Mouse (Mus musculus) bone marrow, adult 2 months (tissue): ENCODE results near the gene Rnf157. TPM values are rescaled to one million over a fixed set of nuclear protein-coding genes. Genes with fewer than 3 reads are reported as not detected.
"Not testable (repeated sequence)": the region's sequence is repeated elsewhere in the genome, so short reads cannot be mapped to it uniquely, and the experiment has no call there.

ENCODE experiments used
- H3K27ac ChIP-seq: fragments of 200-500 bp; 2 replicates; pipeline ENCODE4 v1.5.1; 2012; ENCODE audit warnings: low read depth, mild to moderate bottlenecking, control low read depth, inconsistent platforms, low read length; ENCODE audit not compliant: control insufficient read depth, poor library complexity, insufficient read depth
- H3K4me1 ChIP-seq: fragments of 200-500 bp; 2 replicates; pipeline ENCODE4 v1.6.1; 2011; ENCODE audit warnings: low read length; ENCODE audit not compliant: control insufficient read depth, insufficient read depth
- H3K4me3 ChIP-seq: fragments of 200-500 bp; replicated peaks from 2 replicates; pipeline ENCODE3; 2011; ENCODE audit warnings: mild to moderate bottlenecking, low read depth, low read length, control low read depth; ENCODE audit not compliant: control insufficient read depth
- CTCF ChIP-seq: fragments of 200-500 bp; IDR thresholded peaks from 2 replicates; pipeline ENCODE4 v1.5.1; 2011; ENCODE audit warnings: low read length, control low read depth; ENCODE audit not compliant: control insufficient read depth, insufficient read depth
- POLR2A ChIP-seq: fragments of 200-500 bp; IDR thresholded peaks from 2 replicates; pipeline ENCODE4 v1.6.1; 2011; ENCODE audit warnings: low read depth, mild to moderate bottlenecking, control low read depth, low read length, borderline replicate concordance; ENCODE audit not compliant: control insufficient read depth
- WGBS: fragments of 180-500 bp; shearing (Covaris S2); methylation state at CpG from one replicate; pipeline ENCODE4 v1.1.7; 2018; 5-methylcytosine and 5-hydroxymethylcytosine counted together
- polyA plus RNA-seq: library from polyadenylated mRNA; stranded (reverse); fragments of >200 nt; gene quantifications from 2 replicates; pipeline ENCODE4 v1.2.4, GENCODE M21; 2011; ENCODE audit warnings: low replicate concordance; ENCODE audit not compliant: missing spikeins, insufficient read depth, insufficient read length

The Rnf157 gene
- polyA plus RNA-seq, 1 experiment: 14.2 TPM

DNA sequence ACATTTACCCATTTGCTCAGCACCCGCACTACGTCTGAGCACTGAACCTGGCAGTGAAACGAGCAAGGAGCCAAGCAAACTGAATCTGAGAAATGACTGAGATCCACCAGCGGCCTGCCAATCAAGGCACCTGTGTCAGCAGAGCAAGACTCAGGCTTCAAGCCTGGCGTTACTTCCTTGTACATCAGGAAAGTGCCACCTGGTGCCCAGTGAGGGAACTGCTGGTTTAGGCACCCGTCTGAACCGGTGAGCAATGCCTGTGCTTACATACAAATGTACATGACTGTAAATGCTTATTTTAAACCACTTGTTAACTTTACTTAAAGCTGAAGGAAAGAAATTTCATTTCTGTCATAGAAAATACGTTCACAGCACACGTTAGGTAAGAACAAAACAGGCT lies 44.7 kb downstream of the Rnf157 start:
- TF ChIP-seq POLR2A (no peak), CTCF (peak; percentile 90)

GRCm38 (mm10) chr11:116366647-116367046 lies 46.2 kb downstream of the Rnf157 start:
- 86% methylated on average over 1 of the region's 1 CpGs for WGBS
- no peak overlapping the region for H3K4me3 ChIP-seq
- peaks cover 5% of the 10 kb centered on the region for H3K4me1 ChIP-seq
- H3K27ac ChIP-seq: no peak overlapping the region
- no peak for TF ChIP-seq CTCF
- no peak for TF ChIP-seq POLR2A

More for the DNA sequence above, 44.7 kb downstream of the Rnf157 start:
- 36% methylated on average over 9 of the region's 9 CpGs for WGBS
- Histone ChIP-seq H3K27ac (no peak overlapping the region), H3K4me1 (peaks cover 5% of the 10 kb centered on the region), H3K4me3 (no peak overlapping the region)

- H3K4me3 ChIP-seq: no peak overlapping the region
- H3K4me1 ChIP-seq: peaks cover 5% of the 10 kb centered on the region
- TF ChIP-seq CTCF (no peak), POLR2A (no peak)
- 58% methylated on average over 2 of the region's 2 CpGs for WGBS
- H3K27ac ChIP-seq: no peak overlapping the region
These were observed 46.7 kb downstream of the Rnf157 start for GRCm38 (mm10) chr11:116366124-116366523.

GRCm38 (mm10) chr11:116365432-116365831 lies 47.4 kb downstream of the Rnf157 start:
- TF ChIP-seq POLR2A: no peak
- no peak for TF ChIP-seq CTCF
- WGBS: 90% methylated on average over 13 of the region's 13 CpGs
- H3K4me1 ChIP-seq: peaks cover 5% of the 10 kb centered on the region
- H3K27ac ChIP-seq: no peak overlapping the region
- H3K4me3 ChIP-seq: no peak overlapping the region

GRCm38 (mm10) chr11:116362015-116362414 lies 50.8 kb downstream of the Rnf157 start:
- Histone ChIP-seq H3K27ac (no peak overlapping the region), H3K4me3 (no peak overlapping the region), H3K4me1 (peaks cover 1% of the 10 kb centered on the region; the same call in 1 of the 2 replicates)
- 75% methylated on average over 11 of the region's 11 CpGs for WGBS
- TF ChIP-seq POLR2A (no peak), CTCF (no peak)

- WGBS: 92% methylated on average over 5 of the region's 5 CpGs
- not testable (repeated sequence) for H3K27ac ChIP-seq
These were observed 51.9 kb downstream of the Rnf157 start for GRCm38 (mm10) chr11:116360915-116361314.

GRCm38 (mm10) chr11:116359652-116360051 lies 53.2 kb downstream of the Rnf157 start:
- peak overlapping the region; percentile 70 for H3K27ac ChIP-seq
- 74% methylated on average over 12 of the region's 12 CpGs for WGBS
- H3K4me3 ChIP-seq: no peak overlapping the region
- H3K4me1 ChIP-seq: peaks cover 1% of the 10 kb centered on the region; the same call in 1 of the 2 replicates
- TF ChIP-seq POLR2A (no peak), CTCF (no peak)

More at GRCm38 (mm10) chr11:116360915-116361314, 51.9 kb downstream of the Rnf157 start:
- H3K4me3 ChIP-seq, H3K4me1 ChIP-seq: not testable (repeated sequence)

DNA sequence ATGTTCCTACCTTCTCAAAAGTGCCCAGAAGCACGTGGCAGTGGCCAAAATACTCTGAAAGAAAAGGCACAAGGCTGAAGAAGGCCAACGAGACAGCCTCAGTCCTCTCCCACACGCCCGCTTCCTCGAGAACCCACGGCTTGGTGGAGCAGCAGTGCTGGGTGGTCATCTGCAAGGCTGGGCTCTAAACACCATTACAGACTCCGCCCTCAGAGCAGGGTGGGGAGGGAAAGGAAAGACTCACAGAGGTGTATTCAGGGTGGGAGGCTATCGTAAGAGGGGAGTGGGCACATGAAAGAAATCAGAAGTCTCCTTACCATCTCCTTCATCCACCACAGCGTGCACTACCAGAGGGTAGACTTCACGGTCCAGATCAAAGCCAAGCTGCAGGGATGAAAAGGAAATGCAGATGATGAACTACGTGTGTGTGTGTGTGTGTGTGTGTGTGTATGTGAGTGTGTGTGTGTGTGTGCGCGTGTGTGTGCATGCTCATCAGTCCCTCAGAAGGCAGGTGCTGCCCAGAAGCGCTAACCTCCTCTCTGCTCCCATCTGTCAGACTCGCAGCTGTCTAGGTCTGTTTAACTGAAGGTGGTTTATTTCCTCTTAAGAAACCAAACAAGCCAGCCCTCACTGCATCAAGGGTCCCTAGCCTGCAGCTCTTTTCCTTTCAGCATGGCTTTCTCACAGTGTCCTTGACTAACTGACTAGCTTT lies 53.8 kb downstream of the Rnf157 start:
- WGBS: 67% methylated on average over 15 of the region's 15 CpGs
- peaks cover 1% of the 10 kb centered on the region; the same call in 1 of the 2 replicates for H3K4me1 ChIP-seq
- H3K27ac ChIP-seq: peak overlapping the region; percentile 70
- H3K4me3 ChIP-seq: peak overlapping the region; percentile 3
- TF ChIP-seq CTCF: no peak
- TF ChIP-seq POLR2A: no peak

DNA sequence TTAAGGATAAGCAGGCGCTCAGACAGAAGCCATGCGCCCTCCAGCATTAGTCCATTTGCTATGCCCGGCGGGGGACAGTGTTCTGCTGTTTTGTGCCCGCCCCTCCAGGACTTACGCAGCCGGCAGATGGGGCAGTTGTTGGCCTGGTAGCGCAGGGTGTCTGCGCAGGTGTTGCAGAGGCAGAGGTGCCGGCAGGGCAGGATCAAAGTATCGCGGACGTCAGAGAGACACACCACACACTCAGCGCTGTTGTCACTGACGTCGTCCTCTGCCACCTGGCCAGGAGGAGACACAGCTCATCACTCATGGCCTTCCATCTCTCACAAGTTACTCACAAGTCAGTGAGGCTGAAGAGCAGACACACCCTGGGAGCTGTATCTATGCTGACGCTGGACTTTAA lies 58.3 kb downstream of the Rnf157 start:
- Histone ChIP-seq H3K4me1 (peaks cover 1% of the 10 kb centered on the region; the same call in 1 of the 2 replicates), H3K27ac (no peak overlapping the region)

GRCm38 (mm10) chr11:116353535-116353934 lies 59.3 kb downstream of the Rnf157 start:
- 0 out of 2 replicates have a peak, but pooled peaks cover 1% of the 10 kb centered on the region for H3K4me1 ChIP-seq
- WGBS: 74% methylated on average over 8 of the region's 8 CpGs
- H3K4me3 ChIP-seq: no peak overlapping the region
- TF ChIP-seq CTCF: no peak
- TF ChIP-seq POLR2A: no peak
- no peak overlapping the region for H3K27ac ChIP-seq

More for the DNA sequence above, 58.3 kb downstream of the Rnf157 start:
- TF ChIP-seq POLR2A (no peak), CTCF (0 out of 2 replicates have a peak, but pooled peaks have one; percentile 4)
- WGBS: 89% methylated on average over 17 of the region's 17 CpGs
- no peak overlapping the region for H3K4me3 ChIP-seq
